ENCODE assay signal across 27 mouse cellular contexts in the genomic region with DNA sequence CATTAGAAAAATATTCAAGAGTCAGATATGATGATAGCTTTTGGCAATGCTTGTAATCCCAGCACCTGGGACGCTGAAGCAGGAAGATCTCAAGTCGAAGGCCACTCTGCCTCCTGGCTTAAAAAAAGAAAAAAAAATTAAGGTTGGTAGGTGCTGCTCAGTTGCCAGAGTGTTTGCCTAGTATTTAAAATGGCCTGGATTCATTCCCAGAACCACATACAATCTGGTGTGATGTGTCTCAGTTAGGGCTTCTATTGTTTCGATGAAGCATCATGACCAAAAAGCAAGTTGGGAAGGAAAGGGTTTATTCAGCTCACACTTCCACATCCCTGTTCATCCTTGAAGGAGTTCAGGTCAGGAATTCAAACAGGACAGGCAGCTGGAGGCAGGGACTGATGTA. TPM values are rescaled to one million over a fixed set of nuclear protein-coding genes. Genes with fewer than 3 reads are reported as not detected.
A peak's percentile ranks its signal among the peaks of the same experiment; 100 is the strongest.
DNase-seq lines count a peak whose midpoint lies in the region; ATAC-seq and TF ChIP-seq lines count a peak whose summit lies in the region.
"Had no signal": no experiment of that assay in that cellular context is flagged by ENCODE, and none has a peak within 500 bp of the region (broad histone marks: within the 10 kb centered on the region; RNA-seq: fewer than 3 reads in every experiment).

No protein-coding gene starts in this region.

- H3K27me3 ChIP-seq in forebrain, embryonic 13.5 days = no peaks in the 10 kb centered on the region
- no peaks in the 10 kb centered on the region for H3K27me3 ChIP-seq in forebrain, embryonic 16.5 days (replicated peaks; ENCODE audit: control insufficient read depth, insufficient read depth, low read length)
- no peaks in the 10 kb centered on the region for H3K27me3 ChIP-seq in midbrain, embryonic 10.5 days (ENCODE audit: low read depth, poor library complexity, severe bottlenecking)
- H3K27me3 ChIP-seq in midbrain, postnatal 0 days (ENCODE audit: insufficient read depth, low read length) = no peaks in the 10 kb centered on the region
- no peaks in the 10 kb centered on the region for H3K27me3 ChIP-seq in embryonic facial prominence, embryonic 12.5 days
- no peaks in the 10 kb centered on the region for H3K27me3 ChIP-seq in limb, embryonic 14.5 days (ENCODE audit: control insufficient read depth, insufficient read depth, low read length)
- H3K27me3 ChIP-seq: limb, embryonic 15.5 days; neural tube, embryonic 12.5 days had no signal

- 85% methylated on average over 3 of the region's 3 CpGs for WGBS in forebrain, embryonic 13.5 days
- WGBS in forebrain, embryonic 16.5 days = 80% methylated on average over 3 of the region's 3 CpGs
- 91% methylated on average over 3 of the region's 3 CpGs for WGBS in midbrain, embryonic 10.5 days
- 86% methylated on average over 3 of the region's 3 CpGs for WGBS in midbrain, postnatal 0 days
- 87% methylated on average over 3 of the region's 3 CpGs for WGBS in embryonic facial prominence, embryonic 12.5 days
- 73% methylated on average over 3 of the region's 3 CpGs for WGBS in limb, embryonic 14.5 days

- peaks cover 17% of the 10 kb centered on the region for H3K4me1 ChIP-seq in forebrain, embryonic 13.5 days
- peaks cover 14% of the 10 kb centered on the region for H3K4me1 ChIP-seq in forebrain, embryonic 16.5 days (replicated peaks; ENCODE audit: control insufficient read depth, insufficient read depth, low read length)
- H3K4me1 ChIP-seq in midbrain, embryonic 10.5 days = peaks cover 21% of the 10 kb centered on the region
- no peaks in the 10 kb centered on the region; the same call in 1 of the 2 replicates for H3K4me1 ChIP-seq in midbrain, postnatal 0 days (ENCODE audit: insufficient read depth, low read length)
- peaks cover 19% of the 10 kb centered on the region for H3K4me1 ChIP-seq in embryonic facial prominence, embryonic 12.5 days
- H3K4me1 ChIP-seq in limb, embryonic 14.5 days (ENCODE audit: control insufficient read depth, insufficient read depth, low read length) = peaks cover 29% of the 10 kb centered on the region

- H3K27ac ChIP-seq in forebrain, embryonic 13.5 days = peak overlapping the region; percentile 60; the same call in 1 of the 2 replicates
- no peak overlapping the region for H3K27ac ChIP-seq in forebrain, embryonic 16.5 days (ENCODE audit: low read length)
- H3K27ac ChIP-seq in midbrain, embryonic 10.5 days (replicated peaks) = 0 out of 2 replicates have a peak overlapping the region, but pooled peaks have one; percentile 65
- H3K27ac ChIP-seq in midbrain, postnatal 0 days (ENCODE audit: low read depth, low read length) = no peak overlapping the region
- peak overlapping the region; percentile 4; the same call in 1 of the 2 replicates for H3K27ac ChIP-seq in embryonic facial prominence, embryonic 12.5 days
- peak overlapping the region; percentile 69; the same call in 1 of the 2 replicates for H3K27ac ChIP-seq in limb, embryonic 14.5 days (replicated peaks; ENCODE audit: low read depth, low read length)
- H3K27ac ChIP-seq: heart, embryonic 10.5 days; hindbrain, embryonic 10.5 days; kidney, embryonic 15.5 days; limb, embryonic 15.5 days; liver, embryonic 14.5 days; neural tube, embryonic 12.5 days had no signal

- H3K4me3 ChIP-seq in forebrain, embryonic 13.5 days = no peak overlapping the region
- H3K4me3 ChIP-seq in forebrain, embryonic 16.5 days (replicated peaks; ENCODE audit: low read length) = no peak overlapping the region
- no peak overlapping the region for H3K4me3 ChIP-seq in midbrain, embryonic 10.5 days
- H3K4me3 ChIP-seq in midbrain, postnatal 0 days (ENCODE audit: low read depth, low read length) = no peak overlapping the region
- H3K4me3 ChIP-seq in embryonic facial prominence, embryonic 12.5 days = no peak overlapping the region
- no peak overlapping the region for H3K4me3 ChIP-seq in limb, embryonic 14.5 days (replicated peaks; ENCODE audit: low read length)
- H3K4me3 ChIP-seq: erythroblast, embryonic 14.5 days; heart, embryonic 10.5 days; kidney, embryonic 15.5 days; limb, embryonic 15.5 days; megakaryocyte, embryonic 14.5 days; neural tube, embryonic 12.5 days had no signal

- no peak for TF ChIP-seq POLR2A in limb, embryonic 14.5 days (IDR thresholded peaks at IDR 0.05; ENCODE audit: borderline replicate concordance, extremely low read depth, insufficient read depth, insufficient read length)

- H3K4me2 ChIP-seq in forebrain, embryonic 13.5 days = no peak overlapping the region
- no peak overlapping the region for H3K4me2 ChIP-seq in forebrain, embryonic 16.5 days (ENCODE audit: low read length)
- H3K4me2 ChIP-seq in midbrain, postnatal 0 days (ENCODE audit: low read depth, low read length, poor library complexity, severe bottlenecking) = no peak overlapping the region
- H3K4me2 ChIP-seq in embryonic facial prominence, embryonic 12.5 days (replicated peaks) = no peak overlapping the region
- H3K4me2 ChIP-seq in limb, embryonic 14.5 days (replicated peaks; ENCODE audit: low read depth, low read length, severe bottlenecking) = no peak overlapping the region
- H3K4me2 ChIP-seq: kidney, embryonic 15.5 days; lung, embryonic 14.5 days had no signal

- no peaks in the 10 kb centered on the region for H3K36me3 ChIP-seq in forebrain, embryonic 13.5 days (ENCODE audit: poor library complexity, severe bottlenecking)
- no peaks in the 10 kb centered on the region for H3K36me3 ChIP-seq in forebrain, embryonic 16.5 days (ENCODE audit: control insufficient read depth, insufficient read depth)
- no peaks in the 10 kb centered on the region for H3K36me3 ChIP-seq in midbrain, embryonic 10.5 days
- no peaks in the 10 kb centered on the region for H3K36me3 ChIP-seq in midbrain, postnatal 0 days (ENCODE audit: insufficient read depth, low read length)
- H3K36me3 ChIP-seq in embryonic facial prominence, embryonic 12.5 days = no peaks in the 10 kb centered on the region
- no peaks in the 10 kb centered on the region for H3K36me3 ChIP-seq in limb, embryonic 14.5 days (ENCODE audit: control insufficient read depth, insufficient read depth, low read length)
- H3K36me3 ChIP-seq: heart, embryonic 10.5 days; hindbrain, embryonic 10.5 days; kidney, embryonic 15.5 days; limb, embryonic 15.5 days; neural tube, embryonic 12.5 days had no signal

- no peak for DNase-seq in midbrain, embryonic 10.5 days (ENCODE audit: low spot score)
- no peak for DNase-seq in midbrain, postnatal 0 days (ENCODE audit: low spot score)
- no peak for DNase-seq in limb, embryonic 14.5 days (ENCODE audit: low spot score)
- DNase-seq in gastrocnemius, adult 18-20 months (ENCODE audit: low spot score) = no peak
- no peak for DNase-seq in heart, postnatal 36 days
- DNase-seq: adrenal gland, postnatal 25 days; cerebellum, adult 11-12 months; cerebellum, postnatal 10 days; kidney, adult 11 months; kidney, postnatal 36 days; lung, embryonic 14.5 days; lung, postnatal 36 days; right cerebral cortex, postnatal 4 days; thymus, postnatal 25 days had no signal

- no peak overlapping the region for H3K9ac ChIP-seq in forebrain, embryonic 13.5 days
- no peak overlapping the region for H3K9ac ChIP-seq in forebrain, embryonic 16.5 days (replicated peaks; ENCODE audit: low read depth, low read length)
- H3K9ac ChIP-seq in midbrain, postnatal 0 days (replicated peaks; ENCODE audit: low read length, poor library complexity, severe bottlenecking) = no peak overlapping the region
- H3K9ac ChIP-seq in embryonic facial prominence, embryonic 12.5 days = no peak overlapping the region
- H3K9ac ChIP-seq in limb, embryonic 14.5 days (ENCODE audit: low read depth, low read length, severe bottlenecking) = no peak overlapping the region
- H3K9ac ChIP-seq: kidney, embryonic 15.5 days; limb, embryonic 15.5 days; liver, embryonic 14.5 days; lung, embryonic 14.5 days; neural tube, embryonic 12.5 days had no signal

- TF ChIP-seq CTCF in midbrain, postnatal 0 days (IDR thresholded peaks at IDR 0.05) = no peak

- no peaks in the 10 kb centered on the region for H3K9me3 ChIP-seq in forebrain, embryonic 13.5 days (replicated peaks)
- no peaks in the 10 kb centered on the region for H3K9me3 ChIP-seq in forebrain, embryonic 16.5 days (ENCODE audit: control insufficient read depth, low read length)
- no peaks in the 10 kb centered on the region for H3K9me3 ChIP-seq in midbrain, embryonic 10.5 days (replicated peaks)
- H3K9me3 ChIP-seq in midbrain, postnatal 0 days (ENCODE audit: low read length) = no peaks in the 10 kb centered on the region
- H3K9me3 ChIP-seq in embryonic facial prominence, embryonic 12.5 days = no peaks in the 10 kb centered on the region
- no peaks in the 10 kb centered on the region for H3K9me3 ChIP-seq in limb, embryonic 14.5 days (ENCODE audit: control insufficient read depth, low read length)
- H3K9me3 ChIP-seq: heart, embryonic 10.5 days; hindbrain, embryonic 10.5 days; kidney, embryonic 15.5 days; limb, embryonic 15.5 days; neural tube, embryonic 12.5 days had no signal

- intact Hi-C loops in heart, postnatal 36 days (cut with DNase I) = no loop called here

- ATAC-seq in forebrain, embryonic 13.5 days = no peak
- ATAC-seq in forebrain, embryonic 16.5 days = no peak
- no peak for ATAC-seq in midbrain, postnatal 0 days (ENCODE audit: low FRiP score)
- ATAC-seq in embryonic facial prominence, embryonic 12.5 days (ENCODE audit: insufficient number of reproducible peaks, insufficient read depth, low FRiP score, low TSS enrichment) = no peak
- ATAC-seq in limb, embryonic 14.5 days (ENCODE audit: low FRiP score, low read depth) = no peak

RNA-seq across cellular contexts. Expression of a gene that starts 29.4 kb away (rescaled TPM):
- not detected in 2 replicates for polyA plus RNA-seq in forebrain, embryonic 13.5 days (2015; fragmentation: Nextera tagmentation; extraction: Ambion mirVana)
- 1.0 and 1.6 TPM in 2 replicates for polyA plus RNA-seq in forebrain, embryonic 16.5 days (2015; fragmentation: Nextera tagmentation; extraction: Ambion mirVana)
- polyA plus RNA-seq in midbrain, embryonic 10.5 days (2016; fragmentation: Nextera tagmentation; extraction: Ambion mirVana) = not detected in 2 replicates
- total RNA-seq in midbrain, postnatal 0 days (2014; rRNA removed) = 4.2 and 7.3 TPM in 2 replicates
- polyA plus RNA-seq in midbrain, postnatal 0 days (2015; fragmentation: Nextera tagmentation; extraction: Ambion mirVana) = 4.6 and 5.6 TPM in 2 replicates
- 0.14 TPM in 1 of 2 replicates, not detected in the other for polyA plus RNA-seq in embryonic facial prominence, embryonic 12.5 days (2016; fragmentation: Nextera tagmentation; extraction: Ambion mirVana)
- polyA plus RNA-seq in limb, embryonic 14.5 days (2012; rRNA removed) = 2.5 and 3.5 TPM in 2 replicates
- polyA plus RNA-seq in limb, embryonic 14.5 days (2014; fragmentation: Nextera tagmentation; extraction: Ambion mirVana) = 5.1 and 6.0 TPM in 2 replicates
- 1 to 10 TPM in 1 of 2 experiments, under 1 TPM in 1; 0.18 to 1.0 TPM for total RNA-seq in gastrocnemius, adult 18-20 months (2021)
- under 1 TPM; 0.65 to 0.92 TPM for total RNA-seq in heart, postnatal 36 days (2021)
- polyA plus RNA-seq: embryonic facial prominence, embryonic 11.5 days; erythroblast, embryonic 14.5 days; hindbrain, embryonic 10.5 days; neural tube, embryonic 12.5 days had no signal

RNA-seq across cellular contexts. Expression of a gene that starts 47.4 kb away (rescaled TPM):
- 0.50 and 0.94 TPM in 2 replicates for polyA plus RNA-seq in forebrain, embryonic 13.5 days (2015; fragmentation: Nextera tagmentation; extraction: Ambion mirVana)
- 4.6 and 5.6 TPM in 2 replicates for polyA plus RNA-seq in forebrain, embryonic 16.5 days (2015; fragmentation: Nextera tagmentation; extraction: Ambion mirVana)
- polyA plus RNA-seq in midbrain, embryonic 10.5 days (2016; fragmentation: Nextera tagmentation; extraction: Ambion mirVana) = 0.16 and 0.37 TPM in 2 replicates
- total RNA-seq in midbrain, postnatal 0 days (2014; rRNA removed) = 17.2 and 19.6 TPM in 2 replicates
- 13.6 and 14.3 TPM in 2 replicates for polyA plus RNA-seq in midbrain, postnatal 0 days (2015; fragmentation: Nextera tagmentation; extraction: Ambion mirVana)
- 0.57 and 0.59 TPM in 2 replicates for polyA plus RNA-seq in embryonic facial prominence, embryonic 12.5 days (2016; fragmentation: Nextera tagmentation; extraction: Ambion mirVana)
- polyA plus RNA-seq in limb, embryonic 14.5 days (2012; rRNA removed) = 0.33 and 0.42 TPM in 2 replicates
- polyA plus RNA-seq in limb, embryonic 14.5 days (2014; fragmentation: Nextera tagmentation; extraction: Ambion mirVana) = 0.22 and 0.30 TPM in 2 replicates
- under 1 TPM; 0.14 to 0.17 TPM for total RNA-seq in gastrocnemius, adult 18-20 months (2021)
- under 1 TPM; 0.11 to 0.17 TPM for total RNA-seq in heart, postnatal 36 days (2021)
- total RNA-seq: gastrocnemius, adult 8-10 months had no signal
- polyA plus RNA-seq: erythroblast, embryonic 14.5 days had no signal

Comparison
In these comparisons a context has a peak if more than half of its experiments do, and no peak if none do; other contexts are left out.
1. H3K27ac ChIP-seq: peak in forebrain, embryonic 13.5 days (single experiment), midbrain, embryonic 10.5 days (single experiment), embryonic facial prominence, embryonic 12.5 days (single experiment) and limb, embryonic 14.5 days (single experiment); none in forebrain, embryonic 16.5 days (single experiment) and midbrain, postnatal 0 days (single experiment).